Mouse (Mus musculus) heart, postnatal 0 days (tissue): ENCODE results near the gene Eps15l1. TPM values are rescaled to one million over a fixed set of nuclear protein-coding genes. Genes with fewer than 3 reads are reported as not detected.

Experiments used
- ATAC-seq: fragments of 200-750 bp; cut with Nextera tagmentation; 2 replicates; pipeline ENCODE4 v1.8.0; 2017; ENCODE audit warnings: low read depth, moderate number of reproducible peaks, moderate library complexity; ENCODE audit not compliant: insufficient read depth
- DNase-seq: peaks from one replicate; pipeline ENCODE4 v3.0.0-alpha.2; 2016; ENCODE audit warnings: low spot score
- H3K27ac ChIP-seq: fragments of 300-500 bp; sonication (generic); 2 replicates; pipeline ENCODE4 v1.5.1; 2014; ENCODE audit warnings: low read depth, mild to moderate bottlenecking
- H3K27me3 ChIP-seq: fragments of 300-500 bp; sonication (generic); 2 replicates; pipeline ENCODE4 v1.6.1; 2014; ENCODE audit warnings: low read length, mixed read lengths; ENCODE audit not compliant: control insufficient read depth, insufficient read depth
- H3K36me3 ChIP-seq: fragments of 300-500 bp; sonication (generic); replicated peaks from 2 replicates; pipeline ENCODE4 v1.6.1; 2014; ENCODE audit warnings: low read length, mixed read lengths; ENCODE audit not compliant: control insufficient read depth, insufficient read depth
- H3K4me1 ChIP-seq: fragments of 300-500 bp; sonication (generic); 2 replicates; pipeline ENCODE4 v1.6.1; 2014; ENCODE audit warnings: antibody characterized with exemption; ENCODE audit not compliant: control insufficient read depth, insufficient read depth
- H3K4me2 ChIP-seq: fragments of 300-500 bp; sonication (generic); 2 replicates; pipeline ENCODE4 v1.6.1; 2014; ENCODE audit warnings: low read depth, mild to moderate bottlenecking, low read length, moderate library complexity
- H3K4me3 ChIP-seq: fragments of 300-500 bp; sonication (generic); 2 replicates; pipeline ENCODE4 v1.5.1; 2014; ENCODE audit warnings: low read depth, low read length
- H3K9ac ChIP-seq: fragments of 300-500 bp; sonication (generic); replicated peaks from 2 replicates; pipeline ENCODE4 v1.6.1; 2014; ENCODE audit warnings: low read depth, low read length, mixed read lengths
- H3K9me3 ChIP-seq: fragments of 300-500 bp; sonication (generic); replicated peaks from 2 replicates; pipeline ENCODE4 v1.6.1; 2016; ENCODE audit warnings: low read length; ENCODE audit not compliant: control insufficient read depth
- CTCF ChIP-seq: IDR thresholded peaks from 2 replicates; pipeline ENCODE4 v1.5.1; 2016; ENCODE audit warnings: antibody characterized with exemption, control low read depth, low read depth
- EP300 ChIP-seq: IDR thresholded peaks from 2 replicates; pipeline ENCODE4 v1.6.1; 2016; ENCODE audit warnings: antibody characterized with exemption, low read depth
- WGBS: fragments of 180-500 bp; shearing (Covaris S2); extraction: QIAGEN DNeasy Blood & Tissue Kit; methylation state at CpG from one replicate; pipeline ENCODE4 v1.1.7; 2014; 5-methylcytosine and 5-hydroxymethylcytosine counted together
- polyA plus RNA-seq: library from polyadenylated mRNA; unstranded; fragments of >200 nt; fragmentation: Nextera tagmentation; extraction: Ambion mirVana; gene quantifications from 2 replicates; pipeline ENCODE4 v1.2.1, GENCODE M21; 2015
- total RNA-seq: library from RNA; depleted of rRNA; stranded (reverse); fragments of >200 nt; gene quantifications from 2 replicates; pipeline ENCODE4 v1.2.3, GENCODE M21; 2014; ENCODE audit warnings: low replicate concordance

Gene Eps15l1
- total and polyA plus RNA-seq, 2 experiments from 2014 or later: 24.9 to 52.7 TPM

DNA sequence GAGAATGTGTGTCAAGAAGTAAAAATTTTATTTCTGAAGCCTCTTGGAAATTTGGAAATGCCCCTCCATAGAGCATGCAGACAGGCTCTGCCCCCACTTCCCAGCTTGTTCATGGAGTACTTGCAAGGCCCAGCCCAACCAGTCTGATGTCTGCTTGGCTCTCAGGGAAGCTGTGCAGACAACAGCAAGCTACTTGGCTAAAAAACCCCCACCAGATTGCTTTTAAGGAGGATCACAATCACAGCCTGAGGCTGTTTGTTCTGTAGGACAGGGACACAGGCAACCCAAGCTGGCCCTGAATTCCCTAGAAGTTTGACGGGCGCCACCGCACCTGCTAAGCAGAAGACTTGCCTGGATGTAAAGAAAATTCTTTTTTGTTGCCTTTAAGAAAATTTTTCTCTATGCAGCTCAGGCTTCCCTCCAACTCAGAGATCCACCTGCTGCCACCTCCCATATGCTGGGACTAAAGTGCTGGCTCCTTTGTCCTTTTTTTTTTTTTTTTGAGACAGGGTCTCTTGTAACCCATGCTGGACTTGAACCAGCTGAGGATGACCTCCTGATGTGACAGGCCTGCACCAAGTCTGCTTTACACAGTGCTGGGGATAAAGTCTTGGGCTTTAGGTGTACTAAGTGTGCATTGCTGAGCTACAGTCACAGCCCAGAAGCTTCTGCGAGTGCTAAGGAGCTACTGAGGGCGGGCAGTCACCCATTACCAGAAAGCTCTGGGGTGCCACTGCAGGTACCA is 78.5 kb downstream of the Eps15l1 start:
- TF ChIP-seq CTCF: no peak
- no peak for TF ChIP-seq EP300
- no peak for ATAC-seq
- H3K9ac ChIP-seq: no peak overlapping the region

GRCm38 (mm10) chr8:72337034-72337433 is 84.2 kb downstream of the Eps15l1 start:
- TF ChIP-seq CTCF: no peak
- TF ChIP-seq EP300: no peak
- no peaks in the 10 kb centered on the region for H3K9me3 ChIP-seq
- ATAC-seq (no peak), DNase-seq (no peak)
- H3K36me3 ChIP-seq: peaks cover 59% of the 10 kb centered on the region
- H3K27me3 ChIP-seq: no peaks in the 10 kb centered on the region
- no peak overlapping the region for H3K4me2 ChIP-seq
- no peak overlapping the region for H3K27ac ChIP-seq
- no peak overlapping the region for H3K9ac ChIP-seq
- peaks cover 4% of the 10 kb centered on the region; the same call in 1 of the 2 replicates for H3K4me1 ChIP-seq
- H3K4me3 ChIP-seq: no peak overlapping the region

More for the DNA sequence above, 78.5 kb downstream of the Eps15l1 start:
- Histone ChIP-seq H3K36me3 (peaks cover 76% of the 10 kb centered on the region), H3K27me3 (no peaks in the 10 kb centered on the region), H3K27ac (no peak overlapping the region), H3K4me2 (no peak overlapping the region), H3K9me3 (no peaks in the 10 kb centered on the region), H3K4me3 (no peak overlapping the region), H3K4me1 (no peaks in the 10 kb centered on the region)
- 86% methylated on average over 5 of the region's 5 CpGs for WGBS
- DNase-seq: no peak

DNA sequence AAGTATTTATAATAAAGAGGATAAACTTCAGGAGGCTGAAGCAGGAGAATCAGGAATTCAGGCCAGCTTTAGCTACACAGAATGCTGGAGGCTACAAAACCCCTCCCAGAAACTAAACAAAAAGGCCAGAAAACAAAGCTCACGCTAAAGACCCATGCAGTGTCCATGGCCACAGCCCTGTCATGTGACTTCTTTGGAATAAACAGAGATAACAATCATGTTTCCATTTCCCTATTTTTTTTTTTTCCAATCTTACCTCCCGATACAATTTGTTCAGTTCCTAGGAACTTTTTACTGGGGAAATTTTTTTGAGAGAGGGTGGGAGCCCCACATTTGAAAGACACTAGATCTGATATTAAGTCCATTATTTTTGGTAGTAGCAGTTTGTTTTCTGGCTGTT is 85.0 kb downstream of the Eps15l1 start:
- no peak for DNase-seq
- Histone ChIP-seq H3K9me3 (no peaks in the 10 kb centered on the region), H3K27me3 (no peaks in the 10 kb centered on the region), H3K4me1 (peaks cover 10% of the 10 kb centered on the region), H3K36me3 (peaks cover 52% of the 10 kb centered on the region), H3K27ac (no peak overlapping the region), H3K4me2 (no peak overlapping the region), H3K9ac (no peak overlapping the region), H3K4me3 (no peak overlapping the region)
- ATAC-seq: no peak
- 71% methylated on average over 2 of the region's 2 CpGs for WGBS
- no peak for TF ChIP-seq EP300

DNA sequence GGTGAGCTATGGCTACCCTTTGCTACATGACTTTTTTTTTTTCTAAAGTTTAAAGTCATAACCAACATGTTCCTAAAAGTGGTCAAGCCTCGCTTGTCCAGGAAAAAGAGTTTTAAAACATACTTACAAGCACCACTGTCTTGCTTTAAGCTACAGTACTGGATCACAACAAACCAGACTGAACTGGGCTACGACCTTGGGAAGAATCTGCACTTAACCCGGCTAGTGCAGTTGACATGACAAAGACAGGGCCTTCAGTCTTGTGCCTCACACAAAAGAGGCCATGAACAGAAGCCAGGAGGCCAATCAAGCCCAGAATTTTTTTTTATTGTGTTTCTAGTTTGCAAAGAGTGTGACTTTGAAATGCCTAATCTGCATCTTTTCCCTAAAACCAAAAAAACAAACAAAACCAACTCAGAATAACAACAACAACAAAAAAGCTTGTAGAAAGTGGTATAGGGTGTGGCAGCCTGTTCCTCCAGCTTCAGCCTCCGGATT is 87.1 kb downstream of the Eps15l1 start:
- no peak overlapping the region for H3K4me2 ChIP-seq
- no peak overlapping the region for H3K4me3 ChIP-seq
- ATAC-seq: no peak
- no peaks in the 10 kb centered on the region for H3K9me3 ChIP-seq
- WGBS: 75% methylated on average over 4 of the region's 4 CpGs
- no peak overlapping the region for H3K27ac ChIP-seq
- H3K4me1 ChIP-seq: peaks cover 12% of the 10 kb centered on the region
- peaks cover 31% of the 10 kb centered on the region for H3K36me3 ChIP-seq
- DNase-seq: no peak
- TF ChIP-seq CTCF (no peak), EP300 (no peak)
- no peak overlapping the region for H3K9ac ChIP-seq
- H3K27me3 ChIP-seq: no peaks in the 10 kb centered on the region

DNA sequence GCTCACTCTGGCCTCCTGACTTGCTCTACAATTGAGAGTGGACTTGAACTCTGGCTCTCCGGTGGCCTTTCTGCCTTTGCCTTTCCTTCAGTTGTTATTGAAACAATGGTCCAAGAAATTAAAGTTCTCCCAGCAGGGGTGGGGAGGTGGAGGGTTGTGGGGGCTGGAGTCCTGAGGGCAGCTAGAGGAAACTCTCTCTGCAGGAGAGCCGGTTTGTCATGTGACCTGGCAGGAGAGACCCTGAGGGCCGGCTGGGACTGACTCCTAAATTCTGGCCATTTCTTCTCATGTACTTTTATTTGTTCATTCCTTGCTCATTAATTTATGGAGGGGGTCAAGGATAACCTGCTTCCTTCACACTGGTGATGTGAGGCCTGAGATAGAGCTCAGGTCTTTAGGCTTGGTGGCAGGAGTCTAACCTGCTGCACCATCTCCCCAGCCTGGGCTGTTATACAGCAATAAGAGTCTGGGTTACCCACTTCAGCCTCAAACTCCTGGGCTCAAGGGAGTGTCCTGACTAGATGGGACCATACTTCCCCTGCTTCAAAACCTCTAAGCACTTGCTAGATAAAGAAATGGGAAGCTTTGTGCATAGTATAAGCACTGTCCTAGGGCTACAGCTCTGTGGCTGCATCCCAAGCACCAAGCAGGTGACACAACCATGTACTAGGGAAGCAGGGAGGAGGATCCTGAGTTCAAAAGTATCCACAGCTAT is 87.7 kb downstream of the Eps15l1 start:
- Histone ChIP-seq H3K9me3 (no peaks in the 10 kb centered on the region), H3K36me3 (peaks cover 25% of the 10 kb centered on the region), H3K4me1 (peaks cover 12% of the 10 kb centered on the region), H3K27me3 (no peaks in the 10 kb centered on the region), H3K4me2 (no peak overlapping the region), H3K27ac (no peak overlapping the region), H3K9ac (no peak overlapping the region), H3K4me3 (no peak overlapping the region)
- DNase-seq (no peak), ATAC-seq (no peak)
- no peak for TF ChIP-seq EP300
- TF ChIP-seq CTCF: no peak
- WGBS: 49% methylated on average over 3 of the region's 3 CpGs
